Mouse (Mus musculus) embryonic facial prominence, embryonic 12.5 days (tissue): Measurements from ENCODE around the gene Clgn. TPM values are rescaled to one million over a fixed set of nuclear protein-coding genes. Genes with fewer than 3 reads are reported as not detected.
"Not testable (repeated sequence)": the region's sequence is repeated elsewhere in the genome, so short reads cannot be mapped to it uniquely, and the experiment has no call there.

Source experiments
- ATAC-seq: fragments of 200-750 bp; cut with Nextera tagmentation; 2 replicates; pipeline ENCODE4 v1.8.0; 2017; ENCODE audit not compliant: insufficient number of reproducible peaks, insufficient read depth, low FRiP score, low TSS enrichment
- H3K27ac ChIP-seq: fragments of 300-500 bp; sonication (generic); 2 replicates; pipeline ENCODE4 v1.5.1; 2016; ENCODE audit warnings: mild to moderate bottlenecking
- H3K27me3 ChIP-seq: fragments of 300-500 bp; sonication (generic); 2 replicates; pipeline ENCODE4 v1.6.1; 2016; ENCODE audit warnings: mild to moderate bottlenecking, moderate library complexity
- H3K36me3 ChIP-seq: fragments of 300-500 bp; sonication (generic); 2 replicates; pipeline ENCODE4 v1.6.1; 2016; ENCODE audit warnings: mild to moderate bottlenecking
- H3K4me1 ChIP-seq: fragments of 300-500 bp; sonication (generic); 2 replicates; pipeline ENCODE4 v1.6.1; 2016
- H3K4me2 ChIP-seq: fragments of 300-500 bp; sonication (generic); replicated peaks from 2 replicates; pipeline ENCODE4 v1.6.1; 2016; ENCODE audit warnings: mild to moderate bottlenecking, moderate library complexity
- H3K4me3 ChIP-seq: fragments of 300-500 bp; sonication (generic); 2 replicates; pipeline ENCODE4 v1.5.1; 2016; ENCODE audit warnings: mild to moderate bottlenecking
- H3K9ac ChIP-seq: fragments of 300-500 bp; sonication (generic); 2 replicates; pipeline ENCODE4 v1.6.1; 2016; ENCODE audit warnings: mild to moderate bottlenecking, moderate library complexity
- H3K9me3 ChIP-seq: fragments of 300-500 bp; sonication (generic); 2 replicates; pipeline ENCODE4 v1.6.1; 2016; ENCODE audit warnings: mild to moderate bottlenecking, moderate library complexity
- WGBS: fragments of 180-500 bp; shearing (Covaris S2); methylation state at CpG from one replicate; pipeline ENCODE4 v1.1.7; 2016; 5-methylcytosine and 5-hydroxymethylcytosine counted together
- polyA plus RNA-seq: library from polyadenylated mRNA; unstranded; fragments of >200 nt; fragmentation: Nextera tagmentation; extraction: Ambion mirVana; gene quantifications from 2 replicates; pipeline ENCODE4 v1.2.1, GENCODE M21; 2016

Gene Clgn
- polyA plus RNA-seq, 1 experiment from 2014 or later: 3.5 TPM

DNA sequence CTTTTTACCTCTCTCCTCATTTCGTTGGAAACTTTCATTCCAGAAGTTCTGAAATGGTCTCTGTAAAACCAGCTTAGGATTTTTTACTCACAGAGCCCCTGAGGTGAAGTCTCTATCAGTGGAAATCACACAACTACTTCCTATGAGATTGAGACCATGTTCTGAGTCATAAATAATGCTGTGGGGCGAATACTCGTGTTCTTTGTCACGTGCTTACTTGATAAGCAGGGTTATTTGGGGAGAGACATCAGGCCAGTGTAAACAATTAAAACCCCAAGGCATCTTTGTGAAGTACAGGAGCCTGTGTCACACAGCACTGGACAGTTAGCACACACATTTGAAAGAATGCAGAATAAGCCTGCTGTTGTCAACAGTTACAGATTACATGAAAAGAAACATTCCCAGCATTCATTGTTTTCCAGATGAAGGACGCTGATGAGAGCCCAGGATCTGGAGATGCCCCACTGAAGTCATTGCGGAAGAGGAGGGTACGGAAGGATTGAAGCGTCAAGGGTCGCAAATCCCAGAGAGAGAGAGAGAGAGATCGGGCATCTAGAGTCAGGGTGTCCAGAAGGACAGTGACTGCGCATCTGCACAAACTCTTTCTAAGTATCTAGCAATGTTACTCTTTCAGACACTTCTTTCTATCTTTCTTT lies 36.6 kb downstream of the Clgn start:
- 74% methylated on average over 11 of the region's 11 CpGs for WGBS
- Histone ChIP-seq H3K36me3 (no peaks in the 10 kb centered on the region), H3K27ac (no peak overlapping the region), H3K27me3 (no peaks in the 10 kb centered on the region), H3K9ac (no peak overlapping the region), H3K4me2 (no peak overlapping the region), H3K9me3 (no peaks in the 10 kb centered on the region), H3K4me1 (no peaks in the 10 kb centered on the region), H3K4me3 (no peak overlapping the region)
- ATAC-seq: no peak

DNA sequence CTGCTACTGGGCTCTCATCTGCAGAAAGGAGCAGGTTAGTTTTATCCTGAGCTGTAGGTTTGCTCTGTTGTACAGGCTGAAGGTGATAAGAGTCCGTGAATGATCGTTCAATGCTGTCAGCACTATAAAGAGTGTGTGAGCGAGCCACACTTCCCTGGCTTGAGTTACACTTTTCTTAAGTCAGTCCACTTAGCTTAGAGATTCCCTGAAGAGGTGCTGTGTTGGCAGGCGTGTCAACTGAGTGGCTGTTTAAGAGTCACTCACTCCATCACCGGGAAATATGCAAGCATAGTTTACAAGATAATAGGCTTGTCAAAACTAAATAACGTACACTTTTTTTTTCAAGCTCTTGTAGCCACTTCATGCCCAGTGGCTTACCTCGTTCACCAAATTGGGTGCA lies 37.3 kb downstream of the Clgn start:
- H3K27me3 ChIP-seq: no peaks in the 10 kb centered on the region
- no peaks in the 10 kb centered on the region for H3K4me1 ChIP-seq
- no peak overlapping the region for H3K4me2 ChIP-seq
- no peaks in the 10 kb centered on the region for H3K9me3 ChIP-seq
- H3K4me3 ChIP-seq: no peak overlapping the region
- no peak overlapping the region for H3K9ac ChIP-seq
- no peak overlapping the region for H3K27ac ChIP-seq
- no peak for ATAC-seq
- H3K36me3 ChIP-seq: no peaks in the 10 kb centered on the region
- WGBS: 72% methylated on average over 7 of the region's 7 CpGs

DNA sequence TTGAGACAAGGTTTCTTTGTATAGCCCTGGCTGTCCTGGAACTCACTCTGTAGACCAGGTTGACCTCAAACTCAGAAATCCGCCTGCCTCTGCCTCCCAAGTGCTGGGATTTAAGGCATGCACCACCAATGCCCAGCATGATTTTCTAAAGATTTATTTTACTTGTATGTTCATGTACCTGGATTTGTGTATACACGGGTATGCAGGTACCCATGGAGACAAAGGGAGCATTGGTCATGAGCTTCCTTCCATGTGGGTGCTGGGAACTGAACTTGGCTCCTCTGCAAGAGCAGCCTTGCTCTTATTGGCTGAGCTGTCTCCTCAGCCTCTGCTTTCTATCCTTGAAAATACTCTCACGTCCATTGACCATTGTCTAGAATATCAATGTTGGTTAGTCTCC lies 39.0 kb downstream of the Clgn start:
- H3K9me3 ChIP-seq, H3K9ac ChIP-seq, H3K4me1 ChIP-seq, H3K27ac ChIP-seq, ATAC-seq, H3K36me3 ChIP-seq, H3K4me3 ChIP-seq, H3K4me2 ChIP-seq, H3K27me3 ChIP-seq: not testable (repeated sequence)
- WGBS: 82% methylated on average over 3 of the region's 3 CpGs

DNA sequence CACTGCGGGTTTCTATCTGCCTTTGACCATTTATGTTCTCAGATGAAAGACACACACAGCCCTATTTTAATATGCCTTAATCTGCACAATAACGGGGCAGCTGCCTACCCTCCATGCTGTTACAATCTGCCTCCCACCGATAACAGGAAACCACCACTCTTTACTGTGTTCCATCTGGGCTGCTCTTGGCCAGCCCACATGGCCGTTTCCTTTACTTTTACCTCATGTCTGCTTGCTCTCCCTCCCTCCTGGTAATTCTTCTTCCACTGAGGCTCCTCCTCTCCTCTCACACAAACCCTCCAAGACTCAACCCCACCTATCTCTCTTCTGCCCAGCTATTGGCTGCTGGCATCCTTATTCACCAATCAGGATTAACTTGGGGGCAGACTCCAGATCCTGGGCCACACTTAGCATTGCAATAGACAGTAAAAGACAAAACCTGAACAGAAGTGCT lies 39.4 kb downstream of the Clgn start:
- 69% methylated on average over 4 of the region's 4 CpGs for WGBS
- Histone ChIP-seq H3K4me2 (no peak overlapping the region), H3K27ac (no peak overlapping the region), H3K9ac (no peak overlapping the region), H3K36me3 (peaks cover 12% of the 10 kb centered on the region), H3K27me3 (no peaks in the 10 kb centered on the region), H3K4me1 (no peaks in the 10 kb centered on the region), H3K4me3 (no peak overlapping the region), H3K9me3 (no peaks in the 10 kb centered on the region)
- ATAC-seq: no peak

DNA sequence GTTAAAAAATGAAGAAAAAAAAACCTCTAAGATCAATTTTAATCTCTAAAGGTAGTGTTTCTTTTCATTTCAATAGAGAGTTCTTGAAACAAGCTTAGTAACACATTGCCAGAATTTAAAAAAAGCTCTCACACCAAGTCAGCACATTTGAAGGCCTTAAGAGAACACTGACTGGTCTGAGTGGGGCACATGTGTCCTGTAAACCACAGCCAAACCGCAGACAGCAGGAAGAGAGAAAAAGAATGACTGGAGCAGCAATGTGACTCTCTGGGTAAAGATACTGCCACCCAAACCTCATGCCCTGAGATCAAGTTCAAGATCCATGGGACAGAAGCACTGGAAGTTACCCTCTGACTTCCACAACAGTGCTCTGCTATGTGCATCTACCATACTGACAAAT lies 47.4 kb downstream of the Clgn start:
- 71% methylated on average over 1 of the region's 1 CpGs for WGBS
- H3K4me1 ChIP-seq: peaks cover 12% of the 10 kb centered on the region
- H3K36me3 ChIP-seq: peaks cover 26% of the 10 kb centered on the region
- H3K27ac ChIP-seq: no peak overlapping the region
- no peaks in the 10 kb centered on the region for H3K9me3 ChIP-seq
- no peaks in the 10 kb centered on the region for H3K27me3 ChIP-seq
- ATAC-seq: no peak
- no peak overlapping the region for H3K4me2 ChIP-seq
- no peak overlapping the region for H3K4me3 ChIP-seq
- H3K9ac ChIP-seq: no peak overlapping the region

DNA sequence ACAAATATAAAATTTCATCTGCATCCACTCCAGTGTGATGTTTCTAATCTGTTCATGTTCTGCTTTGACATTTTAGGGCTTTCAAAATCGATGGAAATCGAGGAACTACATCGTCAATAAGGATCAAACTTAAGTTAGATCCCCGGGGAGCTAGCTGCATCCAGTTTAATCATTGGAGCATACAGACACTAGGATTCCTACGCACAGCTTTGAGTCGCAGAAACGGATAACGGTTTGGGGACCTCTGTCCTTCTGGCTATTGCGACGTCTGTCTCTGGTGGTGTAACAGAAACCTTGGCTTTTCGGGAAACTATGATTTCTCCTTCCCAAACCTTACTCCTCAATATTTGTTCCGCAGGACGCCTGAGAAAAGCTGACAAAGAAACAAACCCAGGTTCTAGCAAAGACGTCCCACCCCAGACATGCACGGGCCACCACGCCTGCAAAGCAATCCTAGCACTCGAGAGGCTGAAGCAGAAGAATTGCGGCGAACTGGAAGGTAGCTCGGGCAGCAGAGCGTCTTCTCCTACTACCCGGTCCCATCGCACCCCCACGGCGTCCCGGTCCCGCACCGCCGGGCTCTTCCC lies 52.1 kb downstream of the Clgn start:
- H3K36me3 ChIP-seq: peaks cover 9% of the 10 kb centered on the region; the same call in 1 of the 2 replicates
- H3K4me2 ChIP-seq: peak overlapping the region; percentile 59
- ATAC-seq: no peak
- H3K9ac ChIP-seq: peak overlapping the region; percentile 90
- H3K4me1 ChIP-seq: peaks cover 12% of the 10 kb centered on the region
- 2% methylated on average over 29 of the region's 29 CpGs for WGBS
- H3K27ac ChIP-seq: peak overlapping the region; percentile 91
- H3K9me3 ChIP-seq: no peaks in the 10 kb centered on the region
- H3K4me3 ChIP-seq: peak overlapping the region; percentile 72
- no peaks in the 10 kb centered on the region for H3K27me3 ChIP-seq

DNA sequence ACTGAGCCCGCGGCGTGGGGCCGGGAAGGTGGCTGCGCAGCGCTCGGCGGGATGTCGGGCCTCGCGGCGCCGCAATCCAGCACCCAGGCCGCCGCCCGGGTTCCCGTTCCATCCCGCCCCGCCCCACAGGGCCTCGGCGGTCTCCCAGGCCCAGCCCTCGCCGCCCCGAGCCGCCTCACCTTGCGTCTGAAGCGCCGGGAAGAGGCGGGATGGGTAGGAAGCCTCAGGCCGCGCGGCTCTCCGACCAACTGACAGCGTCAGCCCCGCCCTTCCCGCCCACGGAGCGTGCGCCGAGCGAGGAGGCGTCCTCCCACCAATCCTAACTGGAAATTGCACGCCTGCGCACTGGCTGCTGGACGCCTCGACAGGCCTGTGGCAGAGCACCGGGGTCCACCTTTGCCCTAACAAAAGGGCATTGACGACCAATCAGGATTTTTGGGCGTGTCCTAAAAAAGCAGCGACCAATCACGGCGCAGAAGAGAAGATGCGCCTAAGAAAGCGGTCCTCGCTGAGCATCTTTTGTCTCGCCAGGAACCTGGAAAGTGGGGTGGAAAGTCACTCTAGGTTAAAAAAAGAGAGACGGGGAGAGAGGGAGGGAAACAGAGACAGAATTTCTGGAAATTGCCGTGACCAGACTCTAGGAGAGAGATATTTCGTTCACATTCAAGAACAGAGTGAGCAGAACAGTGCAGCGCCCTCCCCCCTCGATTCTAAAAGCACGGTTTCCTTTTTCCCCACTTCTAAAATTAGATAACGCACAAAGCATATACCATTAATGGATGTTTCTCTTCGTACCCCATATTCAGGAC lies 52.8 kb downstream of the Clgn start:
- WGBS: under 1% methylated on average over 61 of the region's 64 CpGs
- H3K36me3 ChIP-seq: 0 out of 2 replicates have a peak, but pooled peaks cover 5% of the 10 kb centered on the region
- peak overlapping the region; percentile 59 for H3K4me2 ChIP-seq
- H3K4me1 ChIP-seq: peaks cover 12% of the 10 kb centered on the region
- H3K27ac ChIP-seq: peak overlapping the region; percentile 91
- no peaks in the 10 kb centered on the region for H3K27me3 ChIP-seq
- H3K9ac ChIP-seq: peak overlapping the region; percentile 90
- H3K4me3 ChIP-seq: peak overlapping the region; percentile 72
- H3K9me3 ChIP-seq: no peaks in the 10 kb centered on the region
- ATAC-seq: peak; percentile 99

DNA sequence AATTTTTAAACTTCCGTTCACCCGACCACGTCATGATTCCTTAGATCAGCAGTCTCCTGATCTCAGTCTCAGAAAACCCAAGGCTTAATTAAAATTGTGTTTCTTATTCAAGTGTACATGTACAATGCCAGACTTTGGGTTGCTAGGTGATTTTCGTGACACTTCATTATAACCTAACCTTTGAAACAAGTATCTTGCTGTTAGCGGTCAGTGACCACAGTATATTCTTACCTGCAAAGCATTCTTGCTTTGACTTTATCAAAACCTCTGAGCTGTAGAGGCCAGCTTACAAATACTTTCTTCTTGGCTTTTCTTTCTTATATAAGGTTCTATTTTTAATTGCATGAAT lies 53.4 kb downstream of the Clgn start:
- Histone ChIP-seq H3K4me1 (peaks cover 12% of the 10 kb centered on the region), H3K27ac (peak overlapping the region; percentile 91), H3K36me3 (no peaks in the 10 kb centered on the region), H3K4me3 (peak overlapping the region; percentile 72), H3K4me2 (peak overlapping the region; percentile 59), H3K9ac (peak overlapping the region; percentile 48; the same call in 1 of the 2 replicates), H3K27me3 (no peaks in the 10 kb centered on the region), H3K9me3 (no peaks in the 10 kb centered on the region)
- 24% methylated on average over 5 of the region's 5 CpGs for WGBS
- ATAC-seq: no peak; the same call in 1 of the 2 replicates

DNA sequence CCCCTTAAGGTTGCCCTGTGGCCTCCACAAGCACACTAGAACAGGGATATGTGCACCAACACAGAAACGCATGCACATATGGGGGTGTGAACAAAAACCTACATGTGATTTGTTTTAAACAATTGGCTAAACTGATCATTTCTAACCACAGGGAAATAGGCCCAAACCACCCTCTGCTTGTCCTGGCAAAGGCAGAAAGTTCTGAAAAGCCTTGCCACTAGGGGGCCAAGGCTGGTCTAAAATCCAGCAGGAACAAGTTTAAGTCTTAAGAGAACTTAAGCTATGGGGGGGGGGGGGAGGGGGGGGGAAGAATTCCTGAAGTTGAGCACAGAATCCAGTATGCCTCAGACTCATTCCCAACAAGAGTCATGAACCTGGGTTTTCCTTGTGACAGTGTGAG lies 60.3 kb downstream of the Clgn start:
- no peak overlapping the region for H3K27ac ChIP-seq
- 68% methylated on average over 1 of the region's 1 CpGs for WGBS

DNA sequence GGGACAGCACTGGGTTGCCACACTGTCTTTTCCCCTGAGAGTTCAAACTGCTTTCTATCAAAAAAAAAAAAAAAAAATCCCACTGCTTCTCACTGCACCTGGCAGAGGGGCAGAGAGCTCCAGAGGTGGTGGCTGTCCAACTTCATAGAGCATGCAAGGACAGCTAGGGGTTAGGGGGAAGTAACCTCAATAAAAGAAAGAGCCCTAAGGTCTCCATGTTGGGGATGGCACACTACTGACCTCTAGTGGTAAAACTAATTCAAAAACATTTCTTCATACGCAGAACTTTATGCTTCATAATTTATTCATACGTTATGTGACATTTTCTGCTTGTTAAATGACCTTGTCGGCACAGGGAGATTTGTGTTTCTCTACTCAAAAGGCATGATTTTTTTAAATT lies 61.4 kb downstream of the Clgn start:
- Histone ChIP-seq H3K27me3 (no peaks in the 10 kb centered on the region), H3K9me3 (no peaks in the 10 kb centered on the region), H3K36me3 (no peaks in the 10 kb centered on the region), H3K4me2 (no peak overlapping the region), H3K9ac (no peak overlapping the region), H3K27ac (no peak overlapping the region), H3K4me1 (no peaks in the 10 kb centered on the region), H3K4me3 (no peak overlapping the region)
- WGBS: 25% methylated on average over 3 of the region's 3 CpGs
- no peak for ATAC-seq

More for the DNA sequence above, 60.3 kb downstream of the Clgn start:
- no peak overlapping the region for H3K4me2 ChIP-seq
- no peaks in the 10 kb centered on the region for H3K27me3 ChIP-seq
- H3K9me3 ChIP-seq: no peaks in the 10 kb centered on the region
- no peaks in the 10 kb centered on the region for H3K4me1 ChIP-seq
- no peak overlapping the region for H3K9ac ChIP-seq
- no peaks in the 10 kb centered on the region for H3K36me3 ChIP-seq
- no peak overlapping the region for H3K4me3 ChIP-seq
- ATAC-seq: no peak

DNA sequence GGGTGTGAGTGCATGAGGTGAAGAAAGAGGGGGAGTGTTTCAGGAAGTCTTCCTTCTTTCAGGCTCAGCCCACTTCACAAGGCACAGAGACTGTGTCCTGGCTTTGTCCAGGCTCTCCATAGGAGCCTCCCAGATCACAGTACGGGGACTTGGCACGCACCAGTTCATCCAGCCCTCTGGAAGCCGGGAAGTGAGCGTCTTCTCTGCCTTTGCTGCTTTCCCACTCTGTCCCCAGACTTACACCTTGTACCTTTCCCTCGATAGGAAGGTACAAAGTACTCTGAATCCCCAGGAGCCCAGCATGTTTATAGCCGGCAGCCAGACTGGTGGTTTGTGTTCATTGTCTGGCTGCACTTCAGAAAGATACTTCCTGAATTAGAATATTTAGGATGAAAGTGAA lies 67.5 kb downstream of the Clgn start:
- WGBS: 63% methylated on average over 6 of the region's 6 CpGs
- H3K36me3 ChIP-seq: no peaks in the 10 kb centered on the region
- H3K9me3 ChIP-seq: no peaks in the 10 kb centered on the region
- no peak overlapping the region for H3K27ac ChIP-seq
- H3K4me3 ChIP-seq: no peak overlapping the region
- no peak for ATAC-seq
- H3K9ac ChIP-seq: no peak overlapping the region
- H3K27me3 ChIP-seq: no peaks in the 10 kb centered on the region
- no peaks in the 10 kb centered on the region for H3K4me1 ChIP-seq
- no peak overlapping the region for H3K4me2 ChIP-seq

DNA sequence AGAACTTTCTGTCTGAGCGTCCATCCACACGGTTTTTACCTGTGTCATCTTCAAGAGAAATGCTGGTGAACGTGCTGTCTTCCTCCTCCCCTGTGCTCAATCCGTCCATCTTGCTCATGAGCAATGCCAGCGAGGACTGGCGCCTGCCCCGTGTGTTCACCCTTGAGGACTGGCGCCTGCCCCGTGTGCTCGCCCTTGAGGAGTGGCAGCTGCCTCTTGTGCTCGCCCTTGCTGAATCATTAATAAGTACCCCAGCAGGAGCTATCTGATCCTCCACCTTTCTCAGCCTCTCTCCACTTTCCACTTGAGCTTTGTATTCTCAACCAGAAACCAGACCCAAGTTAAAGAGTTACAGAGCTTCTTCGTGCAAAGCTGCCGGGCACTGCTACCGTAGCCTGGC lies 68.6 kb downstream of the Clgn start, which contains the start of gene Scoc:
Gene Scoc (minus strand): TSS at position 170 of the 400 bp plus-strand sequence.
- no peak for ATAC-seq
- 83% methylated on average over 14 of the region's 14 CpGs for WGBS
- Histone ChIP-seq H3K36me3 (no peaks in the 10 kb centered on the region), H3K4me1 (no peaks in the 10 kb centered on the region), H3K9ac (no peak within 1 kb of the TSS), H3K9me3 (no peaks in the 10 kb centered on the region), H3K27me3 (no peaks in the 10 kb centered on the region), H3K27ac (no peak within 1 kb of the TSS), H3K4me2 (no peak within 1 kb of the TSS), H3K4me3 (no peak within 1 kb of the TSS)
